ENCODE assay signal across 8 mouse cellular contexts in genomic region chr5:23386562-23387312, GRCm38 (mm10). TPM values are rescaled to one million over a fixed set of nuclear protein-coding genes. Genes with fewer than 3 reads are reported as not detected.
DNase-seq lines count a peak whose midpoint lies in the region; ATAC-seq and TF ChIP-seq lines count a peak whose summit lies in the region.

No protein-coding gene starts in this region.

- H3K36me3 ChIP-seq in embryonic facial prominence, embryonic 12.5 days, result no peaks in the 10 kb centered on the region
- peaks cover 2% of the 10 kb centered on the region; the same call in 1 of the 2 replicates for H3K36me3 ChIP-seq in heart, adult 2 months (ENCODE audit: control insufficient read depth, insufficient read depth, low read length)
- no peaks in the 10 kb centered on the region for H3K36me3 ChIP-seq in kidney, adult 2 months (ENCODE audit: control insufficient read depth, insufficient read depth, low read length)
- H3K36me3 ChIP-seq in limb, embryonic 11.5 days (ENCODE audit: control insufficient read depth, insufficient read depth, low read length), result no peaks in the 10 kb centered on the region
- no peaks in the 10 kb centered on the region for H3K36me3 ChIP-seq in midbrain, embryonic 13.5 days

- intact Hi-C loops in heart, adult 2 months (cut with DNase I), result loop anchor here (1.0 to 10.0 kb wide), 5 partner anchors 22 to 368 kb away; partner anchors contain the start of gene Kmt2e

- TF ChIP-seq EP300 in heart, adult 2 months (IDR thresholded peaks at IDR 0.05; ENCODE audit: insufficient read depth, low read depth, low read length), result peak; percentile 100

- peaks cover 16% of the 10 kb centered on the region for H3K4me1 ChIP-seq in embryonic facial prominence, embryonic 12.5 days
- peaks cover 5% of the 10 kb centered on the region for H3K4me1 ChIP-seq in heart, adult 2 months (ENCODE audit: control insufficient read depth, insufficient read depth, low read length)
- H3K4me1 ChIP-seq in kidney, adult 2 months (ENCODE audit: control insufficient read depth, insufficient read depth, low read length), result no peaks in the 10 kb centered on the region; the same call in 1 of the 2 replicates
- 0 out of 2 replicates have a peak, but pooled peaks cover 3% of the 10 kb centered on the region for H3K4me1 ChIP-seq in limb, embryonic 11.5 days (ENCODE audit: control insufficient read depth, insufficient read depth, low read length)
- H3K4me1 ChIP-seq in midbrain, embryonic 13.5 days (replicated peaks), result peaks cover 16% of the 10 kb centered on the region

- H3K27me3 ChIP-seq in embryonic facial prominence, embryonic 12.5 days, result no peaks in the 10 kb centered on the region
- H3K27me3 ChIP-seq in heart, adult 2 months (ENCODE audit: control insufficient read depth, insufficient read depth, low read length), result no peaks in the 10 kb centered on the region
- H3K27me3 ChIP-seq in kidney, adult 2 months (replicated peaks; ENCODE audit: control insufficient read depth, insufficient read depth, low read length), result no peaks in the 10 kb centered on the region
- H3K27me3 ChIP-seq in limb, embryonic 11.5 days (ENCODE audit: control insufficient read depth, insufficient read depth, low read length), result no peaks in the 10 kb centered on the region
- H3K27me3 ChIP-seq in midbrain, embryonic 13.5 days, result no peaks in the 10 kb centered on the region

- H3K27ac ChIP-seq in embryonic facial prominence, embryonic 12.5 days, result peak overlapping the region; percentile 79
- peak overlapping the region; percentile 90 for H3K27ac ChIP-seq in heart, adult 2 months
- peak overlapping the region; percentile 87 for H3K27ac ChIP-seq in kidney, adult 2 months (ENCODE audit: insufficient read depth, low read depth, low read length)
- H3K27ac ChIP-seq in limb, embryonic 11.5 days (replicated peaks; ENCODE audit: low read depth, low read length), result 0 out of 2 replicates have a peak overlapping the region, but pooled peaks have one; percentile 4
- H3K27ac ChIP-seq in midbrain, embryonic 13.5 days, result peak overlapping the region; percentile 90

- TF ChIP-seq POLR2A in heart, adult 2 months (IDR thresholded peaks at IDR 0.05; ENCODE audit: insufficient read depth, low read depth, low read length), result peak; percentile 76; the same call in 1 of the 2 replicates
- TF ChIP-seq POLR2A in kidney, adult 2 months (IDR thresholded peaks at IDR 0.05; ENCODE audit: low read depth, low read length), result no peak

- WGBS in embryonic facial prominence, embryonic 12.5 days, result 2% methylated on average over 22 of the region's 22 CpGs
- WGBS in heart, adult 2 months, result 2% methylated on average over 22 of the region's 22 CpGs
- 3% methylated on average over 22 of the region's 22 CpGs for WGBS in kidney, adult 2 months
- WGBS in limb, embryonic 11.5 days, result 4% methylated on average over 22 of the region's 22 CpGs
- 2% methylated on average over 22 of the region's 22 CpGs for WGBS in midbrain, embryonic 13.5 days

- H3K9me3 ChIP-seq in embryonic facial prominence, embryonic 12.5 days, result no peaks in the 10 kb centered on the region
- H3K9me3 ChIP-seq in limb, embryonic 11.5 days (ENCODE audit: control insufficient read depth, low read length), result no peaks in the 10 kb centered on the region
- no peaks in the 10 kb centered on the region for H3K9me3 ChIP-seq in midbrain, embryonic 13.5 days

- peak overlapping the region; percentile 34 for H3K4me3 ChIP-seq in embryonic facial prominence, embryonic 12.5 days
- H3K4me3 ChIP-seq in heart, adult 2 months, result peak overlapping the region; percentile 33
- H3K4me3 ChIP-seq in kidney, adult 2 months (ENCODE audit: insufficient read depth, low read depth, low read length), result peak overlapping the region; percentile 38
- H3K4me3 ChIP-seq in limb, embryonic 11.5 days (ENCODE audit: low read depth, low read length), result peak overlapping the region; percentile 20
- peak overlapping the region; percentile 47 for H3K4me3 ChIP-seq in midbrain, embryonic 13.5 days (replicated peaks)

- ATAC-seq in embryonic facial prominence, embryonic 12.5 days (ENCODE audit: insufficient number of reproducible peaks, insufficient read depth, low FRiP score, low TSS enrichment), result peak; percentile 92
- ATAC-seq in limb, embryonic 11.5 days (ENCODE audit: insufficient number of reproducible peaks, low FRiP score, low TSS enrichment, low read depth), result peak; percentile 73
- peak; percentile 93 for ATAC-seq in midbrain, embryonic 13.5 days

- H3K79me2 ChIP-seq in heart, adult 2 months (replicated peaks; ENCODE audit: control insufficient read depth, insufficient read depth, low read length), result no peaks in the 10 kb centered on the region

- peak; percentile 22 to 28 for DNase-seq in cerebellum, adult 18-20 months
- DNase-seq in cerebellum, adult 8-10 months, result no peak
- DNase-seq in heart, adult 2 months, result peak; percentile 90 to 97
- peak; percentile 94 for DNase-seq in kidney, adult 2 months
- DNase-seq in limb, embryonic 11.5 days (ENCODE audit: low spot score), result peak; percentile 80
- DNase-seq in spleen, adult 12 weeks (ENCODE audit: low spot score), result peak; percentile 82

- peak overlapping the region; percentile 54 for H3K4me2 ChIP-seq in embryonic facial prominence, embryonic 12.5 days (replicated peaks)
- peak overlapping the region; percentile 59 for H3K4me2 ChIP-seq in limb, embryonic 11.5 days (ENCODE audit: low read depth, severe bottlenecking)
- peak overlapping the region; percentile 61 for H3K4me2 ChIP-seq in midbrain, embryonic 13.5 days (replicated peaks)

- H3K9ac ChIP-seq in embryonic facial prominence, embryonic 12.5 days, result peak overlapping the region; percentile 41; the same call in 1 of the 2 replicates
- H3K9ac ChIP-seq in heart, adult 2 months (ENCODE audit: low read depth, low read length), result peak overlapping the region; percentile 50
- no peak overlapping the region for H3K9ac ChIP-seq in limb, embryonic 11.5 days (ENCODE audit: low read length)
- peak overlapping the region; percentile 66 for H3K9ac ChIP-seq in midbrain, embryonic 13.5 days (replicated peaks)

- TF ChIP-seq CTCF in heart, adult 2 months (IDR thresholded peaks at IDR 0.05), result no peak
- no peak for TF ChIP-seq CTCF in kidney, adult 2 months (conservative IDR thresholded peaks at IDR 0.05; ENCODE audit: insufficient read depth, insufficient read length, low read depth, low read length)

RNA-seq across cellular contexts. Expression of gene Kmt2e, which starts 47.5 kb away (rescaled TPM):
- 118 and 120 TPM in 2 replicates for polyA plus RNA-seq in embryonic facial prominence, embryonic 12.5 days (2016; fragmentation: Nextera tagmentation; extraction: Ambion mirVana)
- 10 to 100 TPM; 38.1 to 48.5 TPM for total RNA-seq in heart, adult 2 months (2021)
- 14.4 and 18.1 TPM in 2 replicates for polyA plus RNA-seq in heart, adult 2 months (2012; rRNA removed)
- 18.8 and 19.8 TPM in 2 replicates for polyA plus RNA-seq in kidney, adult 2 months (2012; rRNA removed)
- 87.4 and 90.6 TPM in 2 replicates for polyA plus RNA-seq in limb, embryonic 11.5 days (2014; fragmentation: Nextera tagmentation; extraction: Ambion mirVana)
- 178 and 181 TPM in 2 replicates for polyA plus RNA-seq in midbrain, embryonic 13.5 days (2015; fragmentation: Nextera tagmentation; extraction: Ambion mirVana)

Comparison
In these comparisons a context has a peak if more than half of its experiments do, and no peak if none do; other contexts are left out.
1. H3K27ac ChIP-seq: peak in every context shown above with its lines; median percentile 90 in heart, adult 2 months; 90 in midbrain, embryonic 13.5 days; 87 in kidney, adult 2 months; 79 in embryonic facial prominence, embryonic 12.5 days; 4 in limb, embryonic 11.5 days.